Mouse (Mus musculus) embryonic fibroblast, embryonic 13.5 days (primary cell): ENCODE data around the gene Cacna2d3.

Experiments used
- CTCF ChIP-seq: IDR thresholded peaks from 2 replicates; pipeline ENCODE4 v1.5.1; 2011; ENCODE audit warnings: mild to moderate bottlenecking, control low read depth, low read length, moderate library complexity, borderline replicate concordance; ENCODE audit not compliant: insufficient read depth
- POLR2A ChIP-seq: IDR thresholded peaks from 2 replicates; pipeline ENCODE4 v1.6.1; 2011; ENCODE audit warnings: low read depth, mild to moderate bottlenecking, control low read depth, low read length, moderate library complexity

DNA sequence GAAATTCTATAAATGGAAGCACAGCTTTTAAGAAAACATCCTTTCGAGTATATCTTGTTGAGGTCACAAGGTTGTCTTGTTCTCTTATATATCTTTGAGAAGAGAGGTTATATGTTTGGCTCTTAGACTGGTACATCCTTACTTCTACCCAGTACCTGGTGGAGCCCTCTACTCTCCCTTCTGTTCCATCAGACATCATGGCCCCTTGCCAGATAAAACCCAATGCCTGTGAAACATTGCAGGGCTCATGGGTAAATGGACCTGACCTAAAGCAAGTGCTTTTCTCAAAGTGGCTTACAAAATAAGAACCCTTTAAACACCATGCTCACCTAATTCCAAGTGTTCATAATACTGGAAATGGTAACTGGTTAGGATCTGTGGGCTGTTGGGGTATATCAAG lies 660.2 kb downstream of the Cacna2d3 start:
- TF ChIP-seq POLR2A (no peak), CTCF (no peak)
